Mouse (Mus musculus): ENCODE data around the gene Zfp933. TPM values are rescaled to one million over a fixed set of nuclear protein-coding genes. Genes with fewer than 3 reads are reported as not detected.
"Not testable (repeated sequence)": the region's sequence is repeated elsewhere in the genome, so short reads cannot be mapped to it uniquely, and the experiment has no call there.

The Zfp933 gene
- total RNA-seq (2015) (5.4 and 6.5 TPM in 2 replicates), total RNA-seq (2017) (5.8 and 6.3 TPM in 2 replicates)

DNA sequence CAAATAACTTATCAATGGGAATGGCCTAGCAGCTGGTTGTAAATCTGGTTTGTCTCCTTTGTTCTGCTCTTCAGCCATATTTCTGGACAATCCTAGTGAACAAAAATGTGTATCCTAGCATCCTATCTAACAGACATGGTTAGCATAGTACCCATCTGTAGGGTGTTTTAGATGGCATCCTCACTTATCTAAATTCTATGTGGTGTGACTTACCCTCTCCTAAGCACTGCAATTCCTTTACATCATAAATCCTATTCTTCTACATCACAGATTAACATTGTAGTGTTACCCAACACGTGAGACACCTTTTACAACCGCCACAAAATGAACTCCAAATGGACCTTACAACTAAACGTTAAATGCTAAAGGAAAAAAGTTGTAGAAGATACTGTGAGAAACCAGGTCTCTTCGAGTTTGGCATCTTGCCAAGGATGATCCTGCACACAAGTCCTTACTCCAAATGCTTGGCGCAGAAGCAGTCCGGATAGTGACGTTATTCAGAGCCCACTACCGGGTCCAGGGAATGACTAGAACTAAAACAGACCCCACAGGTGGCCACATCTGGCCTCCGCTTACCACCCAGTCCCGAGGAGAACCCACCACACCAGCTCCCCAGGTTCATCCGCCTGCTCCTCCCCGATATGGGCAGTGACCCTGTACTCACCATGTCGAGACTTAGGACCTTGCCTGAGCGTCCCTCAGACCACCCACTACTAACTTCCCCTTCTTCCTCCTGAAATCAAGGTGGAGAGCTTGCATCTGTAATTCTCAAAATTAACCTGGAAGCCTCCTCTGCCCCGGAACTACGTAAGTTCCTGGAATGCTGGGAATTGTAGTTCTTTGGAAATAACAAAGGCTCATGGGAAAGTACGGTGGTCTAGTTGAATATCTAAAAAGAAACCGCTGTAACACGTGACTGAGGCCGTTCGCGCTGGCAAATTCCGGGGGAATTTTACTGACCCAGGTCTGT lies at the start of gene Zfp933:
TSS of gene Zfp933 (minus strand) at position 753 of the 970 bp plus-strand sequence.
- ATAC-seq (ENCODE audit: poor library complexity, severe bottlenecking) = peak; percentile 93

DNA sequence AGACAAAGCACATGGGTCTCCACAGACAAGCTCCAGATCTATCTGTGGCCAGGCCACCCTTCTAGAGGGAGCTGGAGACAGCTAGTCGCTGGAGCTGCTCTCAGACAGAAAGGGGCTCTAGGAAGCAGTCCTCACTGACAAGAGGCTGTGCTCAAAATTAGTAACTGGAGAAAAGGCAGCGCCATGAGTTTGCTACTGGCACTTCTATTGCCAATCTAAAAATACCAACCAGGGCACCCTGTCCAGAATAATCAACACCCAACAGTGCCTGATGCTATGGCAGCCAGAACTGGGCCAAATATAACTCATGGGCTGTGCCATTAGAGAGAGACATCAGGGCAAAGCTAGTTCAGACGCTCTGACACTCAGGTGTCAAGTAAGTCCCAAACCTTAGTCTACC lies 49.2 kb upstream of the Zfp933 start:
- no peak for ATAC-seq (ENCODE audit: poor library complexity, severe bottlenecking)

DNA sequence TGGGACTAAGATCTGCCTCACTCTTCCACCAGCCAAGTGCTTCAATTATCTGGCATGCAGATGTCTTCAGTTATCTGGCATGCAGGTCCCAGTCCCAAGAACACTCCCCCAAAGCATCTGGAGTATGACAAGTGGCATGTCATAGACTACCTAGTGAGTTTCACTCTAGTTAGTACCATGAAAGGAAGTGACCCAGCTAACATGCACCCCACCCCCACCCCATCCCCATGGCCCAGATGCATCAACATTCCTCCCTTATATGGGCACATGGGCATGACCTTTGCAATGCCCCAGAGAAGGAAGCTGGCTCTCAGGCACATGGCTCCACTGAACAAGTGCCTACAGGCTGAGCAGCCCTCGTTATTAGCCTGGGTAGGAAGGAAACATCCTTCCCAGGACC lies 48.2 kb upstream of the Zfp933 start:
- ATAC-seq (ENCODE audit: poor library complexity, severe bottlenecking) = no peak

DNA sequence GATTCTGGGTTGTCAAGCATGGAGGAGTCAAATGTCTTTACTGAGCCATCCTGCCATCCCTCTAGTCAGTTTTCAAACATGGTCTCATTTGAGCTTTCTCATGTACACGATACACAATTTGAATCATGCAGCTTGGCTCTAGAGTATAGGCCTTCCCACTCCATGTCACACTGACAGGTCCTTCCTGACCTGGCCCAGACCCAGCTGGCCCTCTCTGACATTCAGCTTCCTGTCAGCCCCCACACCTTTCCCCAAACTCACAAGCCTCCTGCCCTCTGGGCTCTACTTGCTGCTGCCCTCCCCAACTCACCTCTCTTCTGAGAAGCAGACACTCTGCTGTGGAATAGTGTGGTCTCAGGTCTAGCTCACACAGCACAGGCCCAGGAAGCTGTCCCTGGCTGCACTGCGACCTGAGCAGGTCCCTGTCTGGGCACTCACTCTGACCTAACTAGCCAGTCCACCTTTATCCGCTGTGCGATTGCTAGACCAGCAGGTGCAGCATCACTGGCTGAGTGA lies 47.7 kb upstream of the Zfp933 start:
- ATAC-seq (ENCODE audit: poor library complexity, severe bottlenecking) = no peak

DNA sequence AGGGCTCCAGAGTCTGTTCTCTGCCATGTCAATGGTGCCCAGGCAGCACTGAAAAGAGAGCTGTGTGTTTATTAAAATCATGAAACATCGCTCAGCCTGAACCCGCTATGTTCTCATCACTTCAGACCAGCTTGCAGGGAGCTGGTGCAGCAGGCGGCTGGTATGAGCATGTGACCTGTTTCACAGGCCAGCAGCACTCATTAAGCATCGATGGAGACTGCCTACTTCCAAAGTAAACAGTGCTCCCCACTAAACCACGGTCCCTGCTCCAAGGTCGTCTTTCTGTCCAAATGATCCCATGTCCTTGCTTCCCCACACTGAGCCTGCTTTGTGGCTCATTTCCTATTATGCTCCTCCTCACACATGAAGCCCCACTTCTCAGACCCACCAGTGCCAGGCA lies 42.2 kb upstream of the Zfp933 start:
- no peak for ATAC-seq (ENCODE audit: poor library complexity, severe bottlenecking)

DNA sequence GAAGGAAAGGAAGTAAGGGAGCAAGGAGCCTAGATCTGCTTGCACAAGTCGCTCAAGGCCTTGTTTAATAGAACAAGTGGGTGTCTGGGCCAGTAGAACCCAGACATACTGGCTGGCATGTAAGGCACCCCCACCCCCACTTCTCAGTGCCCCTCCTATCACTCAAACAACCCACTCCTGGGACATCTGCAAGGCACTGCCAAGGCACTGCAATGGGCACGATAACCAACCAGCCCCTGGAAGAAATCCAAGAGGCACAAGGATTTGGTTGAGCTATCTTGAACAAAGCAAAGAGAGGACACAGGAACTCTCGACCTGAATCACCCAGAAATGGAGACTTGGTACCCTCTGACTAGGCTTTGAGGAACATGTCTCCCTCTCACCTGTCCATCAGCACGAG lies 40.1 kb upstream of the Zfp933 start:
- ATAC-seq (ENCODE audit: poor library complexity, severe bottlenecking) = no peak

DNA sequence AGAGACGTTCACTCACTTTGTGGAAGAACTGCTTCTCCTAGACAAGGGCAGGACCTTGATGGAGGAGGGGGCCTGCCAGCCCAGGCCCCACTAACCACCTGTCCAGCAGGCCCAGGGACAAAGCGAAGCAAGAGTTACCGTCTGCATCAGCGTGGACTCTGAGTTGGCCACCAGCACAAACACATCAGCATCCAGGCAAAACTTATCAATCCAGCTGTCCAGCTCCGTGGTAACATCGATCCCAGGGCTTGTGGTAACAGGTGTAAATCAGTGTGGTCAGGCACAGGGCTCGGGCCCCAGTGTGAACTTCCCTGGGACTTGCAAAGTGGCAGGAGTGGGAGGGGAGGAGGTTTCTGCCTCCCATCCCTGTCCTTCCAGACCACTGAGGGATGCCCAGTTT lies 39.1 kb upstream of the Zfp933 start:
- no peak for ATAC-seq (ENCODE audit: poor library complexity, severe bottlenecking)

DNA sequence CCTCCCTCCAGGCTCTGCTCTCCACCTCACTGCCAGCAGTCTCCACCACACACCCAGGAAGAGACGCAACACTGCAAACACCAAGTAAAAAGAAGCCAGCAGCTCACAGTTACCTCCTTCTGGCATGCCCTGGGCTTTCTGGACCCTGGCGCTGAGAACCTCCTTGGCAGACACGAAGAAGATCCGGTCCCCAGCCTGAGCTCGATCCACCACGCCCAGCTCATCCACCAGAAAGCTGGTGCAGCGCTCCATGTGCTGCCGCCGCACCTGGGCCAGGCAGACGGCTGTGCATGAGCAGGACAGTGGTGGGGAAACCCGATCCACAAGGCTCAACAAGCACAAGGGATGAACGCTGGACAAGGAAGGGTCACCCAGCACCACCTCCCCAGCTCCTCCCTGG lies 38.0 kb upstream of the Zfp933 start:
- no peak for ATAC-seq (ENCODE audit: poor library complexity, severe bottlenecking)

DNA sequence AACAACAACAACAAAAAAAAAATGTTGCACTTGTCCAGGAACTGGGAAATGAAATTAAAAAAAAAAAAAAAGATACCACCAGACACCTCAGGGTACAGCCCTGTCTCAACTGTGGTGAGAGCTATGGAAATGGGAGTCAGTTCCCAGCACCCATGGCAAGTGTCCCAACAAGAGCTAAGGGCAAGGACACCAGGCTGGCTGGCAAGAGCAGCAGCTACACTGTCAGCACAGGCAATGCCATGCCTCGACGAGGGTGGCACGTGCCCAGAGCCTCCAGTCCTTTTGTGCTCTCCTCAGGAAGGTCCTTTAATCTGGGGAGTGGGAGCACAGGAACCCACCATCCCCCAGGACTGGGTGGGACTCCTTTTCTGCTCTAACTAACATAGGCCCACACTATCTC lies 36.0 kb upstream of the Zfp933 start:
- ATAC-seq (ENCODE audit: poor library complexity, severe bottlenecking) = no peak

DNA sequence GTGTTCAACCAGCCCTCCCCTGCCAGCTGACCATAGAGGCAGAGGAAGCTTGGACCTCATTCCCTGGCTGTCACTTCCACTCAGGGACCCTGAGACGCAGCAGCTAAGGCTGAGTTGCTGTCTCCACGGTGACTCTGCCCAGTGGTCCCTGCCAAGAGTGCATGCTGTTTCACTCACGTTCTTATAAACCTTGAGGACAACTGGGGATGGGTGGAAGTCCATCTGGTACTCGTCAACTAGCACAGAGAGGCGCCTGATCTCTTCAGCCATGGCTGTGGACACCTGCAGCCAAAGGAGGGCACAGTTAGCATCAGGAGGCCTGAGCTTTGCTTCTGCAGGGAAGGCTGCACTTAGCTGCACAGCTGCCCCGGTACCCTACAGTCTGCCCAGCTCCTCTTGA lies 34.9 kb upstream of the Zfp933 start:
- no peak for ATAC-seq (ENCODE audit: poor library complexity, severe bottlenecking)

DNA sequence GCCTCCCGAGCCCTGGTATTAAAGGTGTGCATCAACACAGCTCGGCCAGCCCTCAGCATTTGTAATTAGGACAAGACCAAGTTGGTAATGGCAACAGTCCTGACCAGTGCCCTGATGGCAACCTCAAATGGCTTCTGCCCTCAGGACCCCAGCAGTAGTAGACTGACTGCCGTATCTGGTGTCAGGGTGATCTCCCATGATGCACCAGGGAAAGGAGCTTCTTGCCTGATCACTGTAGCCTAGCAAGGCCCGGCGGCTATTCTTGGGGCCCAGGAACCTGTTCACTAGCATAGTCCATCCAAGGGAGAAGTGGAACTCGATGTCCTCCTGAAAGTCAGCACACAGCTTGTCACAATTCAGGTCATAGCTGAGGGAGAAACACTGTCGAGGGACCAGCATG lies 33.6 kb upstream of the Zfp933 start:
- no peak for ATAC-seq (ENCODE audit: poor library complexity, severe bottlenecking)

DNA sequence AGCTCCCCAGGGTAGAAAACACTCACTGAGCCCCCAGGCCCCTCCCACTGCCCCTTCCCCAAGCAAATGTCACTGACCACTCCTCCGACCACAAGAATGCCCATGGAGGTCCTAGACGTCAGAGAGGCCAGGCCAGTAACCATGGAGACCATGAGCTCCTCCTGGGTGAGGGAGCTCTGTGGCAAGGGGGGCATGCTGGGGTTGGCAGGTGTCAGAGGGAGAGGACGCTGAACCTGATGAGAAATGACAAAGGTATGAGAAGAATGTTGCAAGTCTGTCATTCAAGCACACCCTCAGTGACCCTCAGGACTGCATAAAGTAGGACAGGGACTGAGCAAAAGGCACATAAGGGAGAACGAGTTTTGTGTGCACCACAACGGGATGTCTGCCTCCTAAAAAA lies 31.7 kb upstream of the Zfp933 start:
- ATAC-seq (ENCODE audit: poor library complexity, severe bottlenecking) = no peak

DNA sequence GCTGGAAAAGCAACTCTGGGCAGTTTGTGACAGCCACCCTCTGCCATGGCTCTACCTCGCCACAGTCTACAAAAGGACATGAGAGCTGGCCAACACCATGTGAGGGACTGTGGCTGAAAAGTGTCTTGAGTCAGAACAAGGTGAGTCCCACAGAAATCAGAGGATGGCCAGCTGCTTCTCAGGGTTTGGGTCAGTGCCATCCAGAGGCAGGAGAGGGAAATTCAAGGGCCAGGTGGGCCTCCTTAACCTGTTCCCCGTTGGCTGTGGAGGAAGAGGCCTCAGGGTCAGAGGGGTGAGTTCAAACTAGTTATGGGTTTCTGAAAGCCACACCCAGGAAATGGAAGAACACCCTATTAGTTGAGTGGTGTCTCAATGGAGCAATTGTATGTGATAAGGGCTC lies 31.3 kb upstream of the Zfp933 start:
- ATAC-seq (ENCODE audit: poor library complexity, severe bottlenecking) = no peak; the same call in 1 of the 2 replicates

DNA sequence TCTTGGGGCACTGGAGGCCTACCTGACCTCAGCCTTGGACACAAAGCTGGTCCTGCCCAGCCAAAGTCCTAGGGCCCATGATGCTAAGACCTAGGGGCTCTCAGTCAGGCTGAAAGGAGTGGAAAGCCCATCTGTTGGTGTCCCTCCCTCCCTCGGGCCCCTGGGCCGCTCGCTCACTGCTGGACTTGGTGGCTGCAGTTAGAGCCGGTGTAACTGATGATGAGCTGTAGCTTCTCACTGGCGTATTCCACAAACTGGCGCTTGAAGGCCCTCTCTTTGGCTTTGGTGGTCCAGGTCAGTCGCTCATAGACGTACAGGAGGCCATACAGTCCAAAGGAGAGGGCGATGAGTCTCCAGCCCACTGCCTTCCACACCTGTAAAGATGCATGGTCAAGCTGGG lies 30.4 kb upstream of the Zfp933 start:
- no peak for ATAC-seq (ENCODE audit: poor library complexity, severe bottlenecking)

DNA sequence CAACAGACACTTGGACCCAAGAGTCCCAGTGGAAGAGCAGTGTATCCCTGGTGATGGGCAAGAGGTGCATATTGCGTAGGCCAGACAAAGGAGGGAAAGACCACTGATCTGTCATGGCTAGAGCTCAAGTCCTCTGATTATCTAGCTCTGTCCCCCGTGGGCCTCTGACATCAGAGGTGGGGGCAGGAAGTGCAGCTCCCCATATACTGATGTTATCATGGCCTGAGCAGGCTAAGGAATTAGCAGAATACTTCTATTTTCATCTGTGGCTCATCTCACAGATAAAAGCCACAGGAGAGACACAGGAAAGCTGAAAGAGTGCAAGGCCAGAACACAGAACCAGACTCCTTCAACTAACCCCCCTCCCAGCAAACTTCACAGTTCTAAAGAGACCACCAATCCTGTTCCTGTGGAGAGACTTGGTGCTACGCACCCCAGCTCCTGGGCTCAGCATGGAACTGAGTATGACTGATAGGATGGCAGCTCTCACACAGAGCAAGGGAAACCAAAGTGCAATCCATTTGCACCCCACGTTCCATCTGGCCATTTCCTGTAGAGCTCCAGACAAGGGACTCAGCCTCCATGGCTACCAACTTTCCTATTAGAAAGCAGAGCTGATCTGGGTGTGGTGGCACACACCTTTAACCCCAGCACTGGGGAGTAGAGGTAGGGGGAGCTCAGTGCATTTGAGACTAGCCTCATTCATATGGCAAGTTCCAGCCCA lies 27.8 kb upstream of the Zfp933 start:
- ATAC-seq (ENCODE audit: poor library complexity, severe bottlenecking) = peak; percentile 53

DNA sequence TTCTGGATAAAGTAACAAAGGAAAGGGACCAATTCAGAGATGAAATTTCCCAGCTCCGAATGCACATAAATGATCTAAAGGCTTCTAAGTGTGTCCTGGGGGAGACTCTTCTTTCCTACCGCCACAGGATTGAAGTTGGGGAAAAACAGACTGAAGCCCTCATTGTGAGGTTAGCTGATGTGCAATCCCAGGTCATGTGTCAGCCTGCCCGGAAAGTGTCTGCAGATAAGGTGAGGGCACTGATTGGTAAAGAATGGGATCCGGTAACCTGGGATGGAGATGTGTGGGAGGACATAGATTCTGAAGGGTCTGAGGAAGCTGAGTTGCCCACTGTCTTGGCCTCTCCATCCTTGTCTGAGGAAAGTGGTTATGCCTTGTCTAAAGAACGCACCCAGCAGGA lies 21.1 kb upstream of the Zfp933 start:
- no peak for ATAC-seq (ENCODE audit: poor library complexity, severe bottlenecking)

DNA sequence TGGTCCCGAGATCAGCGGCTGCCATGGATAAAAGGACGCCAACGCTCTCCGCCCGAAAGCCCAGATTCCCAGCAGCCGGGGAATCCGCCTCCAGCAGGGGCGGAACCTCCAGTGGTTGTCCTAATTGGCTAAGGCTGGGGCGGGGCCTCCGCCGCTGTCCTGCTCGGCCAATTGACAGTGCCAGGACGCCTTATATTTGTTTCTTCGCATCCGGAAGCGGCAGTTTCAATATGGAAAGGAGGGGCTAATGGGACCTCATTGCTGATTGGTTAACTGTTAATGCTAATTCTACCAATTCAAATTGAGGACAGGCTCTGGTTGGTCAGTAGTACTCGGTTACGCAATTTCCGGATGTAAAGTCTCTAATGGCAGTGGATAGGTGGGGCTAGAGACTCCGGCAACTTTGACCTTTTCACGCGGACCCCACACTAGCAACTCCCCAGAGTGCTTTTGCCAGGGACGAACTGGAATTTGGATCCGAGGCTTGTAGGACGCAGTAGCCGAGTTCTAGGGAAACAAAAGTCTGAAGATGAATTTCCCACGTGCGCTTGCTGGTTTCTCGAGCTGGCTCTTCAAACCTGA lies 20.4 kb upstream of the Zfp933 start, which contains the start of the genes Miip and Fv1:
TSS of gene Miip (minus strand) at position 367 of the 582 bp plus-strand sequence.
TSS of gene Fv1 (plus strand) at position 530 of the 582 bp plus-strand sequence.
- peak; percentile 92 for ATAC-seq (ENCODE audit: poor library complexity, severe bottlenecking)

DNA sequence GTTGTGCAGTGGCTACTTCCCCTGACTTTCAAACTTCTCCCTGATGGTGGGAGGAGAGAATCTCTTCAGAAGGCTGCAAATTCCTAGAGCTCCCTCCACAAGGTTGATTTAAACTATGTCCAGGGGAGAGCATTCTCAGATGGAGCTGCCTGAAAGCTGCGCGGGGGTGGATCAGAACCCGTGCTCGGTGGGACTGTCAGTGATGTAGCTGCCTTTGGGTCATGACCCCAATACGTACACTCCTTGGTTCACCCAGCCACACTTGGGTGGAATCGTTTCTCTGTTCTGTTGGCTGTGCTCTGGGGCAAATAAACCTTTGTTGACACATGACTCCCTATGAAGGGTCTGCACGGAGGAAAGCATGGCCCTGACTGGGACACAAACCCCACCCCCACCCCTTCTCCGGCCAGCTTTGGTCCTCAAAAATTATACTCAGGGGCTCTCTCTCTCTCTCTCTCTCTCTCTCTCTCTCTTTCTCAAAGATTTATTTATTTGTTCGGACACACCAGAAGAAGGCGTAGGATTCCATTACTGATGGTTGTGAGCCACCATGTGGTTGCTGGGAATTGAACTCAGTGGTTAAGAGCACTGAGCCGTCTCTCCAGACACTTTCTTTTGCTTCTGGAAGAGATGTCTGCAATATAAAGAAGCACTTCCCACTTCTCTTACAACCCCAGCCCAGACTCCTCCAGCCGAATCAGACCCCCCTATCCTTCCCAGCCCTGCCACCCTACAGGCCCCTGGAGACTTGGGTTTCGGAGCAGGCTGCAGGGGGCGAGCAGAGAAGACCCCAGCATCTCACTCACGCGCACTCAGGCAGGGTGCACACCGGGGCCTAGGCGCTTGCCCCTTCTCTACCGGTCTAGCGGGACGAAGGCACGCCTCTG lies 19.6 kb upstream of the Zfp933 start:
- ATAC-seq (ENCODE audit: poor library complexity, severe bottlenecking) = peak; percentile 26

DNA sequence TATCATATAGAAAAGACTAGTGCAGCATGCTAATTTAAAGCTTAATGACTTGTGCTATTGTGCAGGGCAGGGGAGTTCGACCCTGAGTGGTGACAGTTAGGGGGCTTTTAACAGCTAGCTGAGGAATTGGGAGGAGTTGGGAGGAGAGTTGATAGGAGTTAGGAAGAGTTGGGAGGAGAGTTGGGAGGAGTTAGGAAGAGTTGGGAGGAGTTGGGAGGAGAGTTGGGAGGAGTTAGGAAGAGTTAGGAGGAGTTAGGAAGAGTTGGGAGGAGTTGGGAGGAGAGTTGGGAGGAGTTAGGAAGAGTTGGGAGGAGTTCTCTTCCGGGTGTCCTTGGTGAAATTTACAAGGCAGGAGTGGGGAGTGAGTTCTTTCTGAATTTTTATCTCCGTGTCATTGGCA lies 18.6 kb upstream of the Zfp933 start:
- not testable (repeated sequence) for ATAC-seq (ENCODE audit: poor library complexity, severe bottlenecking)

DNA sequence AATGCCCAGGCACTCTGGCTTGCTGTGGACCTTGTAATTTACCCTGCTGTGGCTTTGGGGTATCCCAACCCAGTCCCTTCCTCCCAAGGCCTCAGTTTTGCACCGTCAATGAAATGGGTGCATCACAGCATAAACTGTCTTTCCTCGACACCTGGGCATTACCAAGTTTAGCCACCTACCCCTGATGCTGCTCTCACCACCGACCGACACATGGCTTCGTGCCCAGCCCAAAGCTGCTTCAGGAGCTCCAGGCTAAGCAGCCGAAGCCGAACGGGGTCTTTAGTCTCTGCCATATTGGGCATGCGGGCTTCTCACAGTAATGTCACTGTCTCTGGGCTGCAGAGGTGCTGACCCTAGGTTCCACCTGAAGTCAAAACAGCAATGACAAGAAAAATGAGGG lies 17.9 kb upstream of the Zfp933 start:
- ATAC-seq (ENCODE audit: poor library complexity, severe bottlenecking) = no peak

Data from megakaryocyte, adult 5-6 weeks (primary cell).